Mouse (Mus musculus) olfactory bulb, adult 2 months (tissue): ENCODE measurements around the gene Acss2.

Experiments used
- CTCF ChIP-seq: fragments of 200-500 bp; IDR thresholded peaks from 2 replicates; pipeline ENCODE4 v1.5.1; 2012; ENCODE audit warnings: low read depth, mild to moderate bottlenecking, low read length, moderate library complexity; ENCODE audit not compliant: insufficient read depth
- POLR2A ChIP-seq: fragments of 200-500 bp; IDR thresholded peaks from 2 replicates; pipeline ENCODE4 v1.6.1; 2012; ENCODE audit warnings: mild to moderate bottlenecking, low read depth, low read length, moderate library complexity; ENCODE audit not compliant: insufficient read depth

- TF ChIP-seq CTCF = no peak
- TF ChIP-seq POLR2A = no peak
These were observed 29.2 kb downstream of the Acss2 start for GRCm38 (mm10) chr2:155546955-155547354.
